Mouse (Mus musculus): ENCODE data around the gene Wdr91. TPM values are rescaled to one million over a fixed set of nuclear protein-coding genes. Genes with fewer than 3 reads are reported as not detected.

The Wdr91 gene
- polyA plus RNA-seq, 1 experiment from 2014 or later = 15.0 TPM

DNA sequence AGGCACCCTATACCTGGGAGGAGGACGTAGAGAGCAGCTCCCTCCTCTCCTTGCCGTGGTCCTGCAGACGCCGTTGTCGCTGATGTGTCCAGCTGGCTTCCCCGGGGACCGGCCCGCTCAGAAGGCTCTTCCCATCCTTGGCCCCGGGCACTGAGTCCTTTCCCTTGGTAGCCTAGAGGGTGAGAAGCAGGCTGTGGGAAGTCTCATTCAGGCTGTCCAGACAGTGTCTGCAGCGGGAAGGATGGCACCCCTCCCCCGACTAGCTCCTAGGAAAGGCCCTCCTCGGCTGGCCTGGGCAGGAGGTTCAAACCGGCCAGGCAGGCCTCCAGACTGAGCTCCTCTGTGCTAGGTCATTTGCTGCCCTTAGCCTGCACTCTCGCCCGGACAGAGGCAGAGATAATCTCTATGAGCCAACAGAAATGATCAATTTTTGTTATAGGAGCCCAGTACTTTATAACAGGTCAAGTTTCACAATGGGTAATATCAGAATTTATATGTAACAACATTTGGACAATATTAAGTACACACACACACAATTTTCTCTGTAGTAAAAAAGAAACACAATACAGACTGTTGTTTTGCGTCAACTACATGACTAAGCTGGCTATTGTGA, 14.4 kb downstream of the Wdr91 start:
- ATAC-seq (ENCODE audit: low FRiP score) = no peak
- H3K4me3 ChIP-seq (replicated peaks; ENCODE audit: low read length) = no peak overlapping the region
- H3K9me3 ChIP-seq (ENCODE audit: control insufficient read depth, low read length) = no peaks in the 10 kb centered on the region
- H3K4me1 ChIP-seq (replicated peaks; ENCODE audit: control insufficient read depth, insufficient read depth, low read length) = no peaks in the 10 kb centered on the region
- H3K9ac ChIP-seq = no peak overlapping the region
- H3K36me3 ChIP-seq (replicated peaks; ENCODE audit: control insufficient read depth, insufficient read depth) = peaks cover 68% of the 10 kb centered on the region
- no peak overlapping the region for H3K27ac ChIP-seq
- DNase-seq (ENCODE audit: low spot score) = no peak
- no peak overlapping the region for H3K4me2 ChIP-seq (replicated peaks)
- 60% methylated on average over 16 of the region's 16 CpGs for WGBS
- H3K27me3 ChIP-seq (ENCODE audit: control insufficient read depth, insufficient read depth, low read length) = no peaks in the 10 kb centered on the region

DNA sequence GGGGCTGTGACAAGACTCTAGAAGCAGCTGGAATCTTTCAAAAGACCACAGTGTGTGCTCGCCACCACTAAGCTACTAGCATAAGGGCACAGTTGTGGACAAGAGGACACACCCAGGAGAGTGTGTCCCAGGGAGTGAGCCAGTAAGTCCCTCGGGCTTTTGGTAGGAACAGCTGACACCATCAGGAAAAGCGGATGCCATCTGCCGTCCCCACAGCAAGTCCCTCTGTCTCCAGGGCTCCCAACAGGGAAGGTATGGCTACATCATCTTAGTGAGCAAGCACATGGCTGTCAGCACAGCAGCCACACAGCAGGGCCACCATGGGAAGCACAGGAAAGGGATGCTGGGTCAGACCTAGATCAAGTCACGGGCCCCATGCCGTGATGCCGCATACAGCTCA, 15.1 kb downstream of the Wdr91 start:
- Histone ChIP-seq H3K36me3 (replicated peaks; ENCODE audit: control insufficient read depth, insufficient read depth) (peaks cover 73% of the 10 kb centered on the region), H3K9me3 (ENCODE audit: control insufficient read depth, low read length) (no peaks in the 10 kb centered on the region), H3K4me2 (replicated peaks) (no peak overlapping the region), H3K9ac (no peak overlapping the region), H3K27me3 (ENCODE audit: control insufficient read depth, insufficient read depth, low read length) (no peaks in the 10 kb centered on the region), H3K4me1 (replicated peaks; ENCODE audit: control insufficient read depth, insufficient read depth, low read length) (no peaks in the 10 kb centered on the region), H3K4me3 (replicated peaks; ENCODE audit: low read length) (no peak overlapping the region), H3K27ac (no peak overlapping the region)
- WGBS = 79% methylated on average over 7 of the region's 7 CpGs
- DNase-seq (ENCODE audit: low spot score) = no peak
- ATAC-seq (ENCODE audit: low FRiP score) = no peak

DNA sequence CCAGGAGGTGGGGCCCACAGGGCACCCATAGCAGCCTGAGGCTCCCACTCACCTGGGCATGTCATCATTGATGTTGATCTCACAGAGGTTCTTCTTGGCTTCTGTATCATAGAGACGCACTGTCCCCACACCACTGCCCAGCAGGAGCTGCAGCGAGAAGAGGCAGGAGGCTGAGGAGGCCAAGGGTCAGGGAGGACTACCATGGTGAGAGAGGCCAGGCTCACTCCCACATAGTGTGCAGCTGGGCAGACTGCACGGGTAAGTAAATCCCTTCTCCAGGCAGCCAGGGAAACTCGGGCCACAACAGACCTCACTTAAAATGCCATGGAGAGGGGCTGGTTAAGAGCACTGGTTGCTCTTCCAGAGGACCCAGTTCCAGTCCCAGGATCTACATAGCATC, 21.5 kb downstream of the Wdr91 start:
- no peak overlapping the region for H3K27ac ChIP-seq
- no peak for ATAC-seq (ENCODE audit: low FRiP score)
- H3K4me3 ChIP-seq (replicated peaks; ENCODE audit: low read length) = no peak overlapping the region
- DNase-seq (ENCODE audit: low spot score) = no peak
- WGBS = 43% methylated on average over 4 of the region's 4 CpGs
- no peak overlapping the region for H3K9ac ChIP-seq
- H3K4me2 ChIP-seq (replicated peaks) = no peak overlapping the region
- H3K27me3 ChIP-seq (ENCODE audit: control insufficient read depth, insufficient read depth, low read length) = no peaks in the 10 kb centered on the region
- peaks cover 11% of the 10 kb centered on the region; the same call in 1 of the 2 replicates for H3K4me1 ChIP-seq (replicated peaks; ENCODE audit: control insufficient read depth, insufficient read depth, low read length)
- peaks cover 79% of the 10 kb centered on the region for H3K36me3 ChIP-seq (replicated peaks; ENCODE audit: control insufficient read depth, insufficient read depth)
- no peaks in the 10 kb centered on the region for H3K9me3 ChIP-seq (ENCODE audit: control insufficient read depth, low read length)

DNA sequence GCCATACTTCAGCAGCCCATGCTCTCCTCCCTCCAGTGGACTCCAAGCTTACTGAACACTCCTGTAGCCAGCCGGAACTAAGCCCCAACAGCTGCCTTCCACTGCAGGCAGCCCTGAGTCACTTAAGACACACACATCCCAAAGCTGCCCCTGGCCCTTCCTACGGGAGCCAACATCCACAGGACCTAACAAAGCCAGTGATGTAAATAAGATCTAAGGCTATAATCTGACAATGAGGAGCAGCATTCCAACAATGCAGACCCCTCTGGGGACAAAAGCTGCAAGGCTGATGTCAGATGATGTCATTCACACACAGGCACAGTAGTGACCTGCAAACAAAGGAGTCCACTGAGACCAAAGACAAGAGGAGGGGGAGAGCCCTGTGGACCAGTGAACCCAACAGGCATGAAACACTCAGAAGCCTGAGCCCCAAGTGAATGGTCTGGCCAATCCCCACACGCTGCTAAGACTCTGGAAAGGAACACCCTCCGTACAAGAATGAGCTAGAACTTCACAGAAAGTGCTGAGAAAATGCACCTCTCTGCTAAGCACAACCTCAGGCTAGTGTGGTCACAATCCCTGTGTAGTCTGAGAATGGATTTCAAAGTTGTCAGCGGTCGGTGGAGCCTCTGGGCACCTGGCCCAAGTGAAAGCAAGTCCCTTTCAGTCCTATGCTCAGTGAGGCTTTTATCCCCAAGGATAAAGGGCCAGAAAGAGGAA, 23.4 kb downstream of the Wdr91 start:
- Histone ChIP-seq H3K4me3 (replicated peaks; ENCODE audit: low read length) (no peak overlapping the region), H3K9ac (no peak overlapping the region; the same call in 1 of the 2 replicates), H3K4me2 (replicated peaks) (no peak overlapping the region), H3K4me1 (replicated peaks; ENCODE audit: control insufficient read depth, insufficient read depth, low read length) (peaks cover 11% of the 10 kb centered on the region; the same call in 1 of the 2 replicates), H3K27ac (no peak overlapping the region), H3K27me3 (ENCODE audit: control insufficient read depth, insufficient read depth, low read length) (no peaks in the 10 kb centered on the region), H3K36me3 (replicated peaks; ENCODE audit: control insufficient read depth, insufficient read depth) (peaks cover 76% of the 10 kb centered on the region), H3K9me3 (ENCODE audit: control insufficient read depth, low read length) (no peaks in the 10 kb centered on the region)
- 18% methylated on average over 6 of the region's 6 CpGs for WGBS
- DNase-seq (ENCODE audit: low spot score) (no peak), ATAC-seq (ENCODE audit: low FRiP score) (peak; percentile 58)

DNA sequence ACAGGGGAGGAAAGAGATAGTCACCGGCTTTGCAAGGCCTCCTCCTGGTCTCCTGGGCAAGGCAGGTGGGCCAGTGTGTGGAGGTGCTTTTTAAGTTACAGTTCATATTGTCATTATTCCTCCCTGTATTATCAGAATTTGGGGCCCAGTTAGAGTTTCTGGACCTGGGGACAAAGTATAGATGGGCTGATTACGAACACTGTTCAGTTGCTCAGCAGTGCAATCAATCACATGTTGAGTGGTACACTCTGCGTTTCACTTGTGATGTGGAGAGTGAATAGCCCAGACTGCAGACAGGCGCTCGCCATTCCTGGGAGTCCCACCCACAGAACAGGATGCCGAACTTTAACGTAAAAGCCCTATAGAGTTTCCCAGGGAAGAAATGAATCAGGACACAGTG, 26.0 kb downstream of the Wdr91 start:
- Histone ChIP-seq H3K4me1 (replicated peaks; ENCODE audit: control insufficient read depth, insufficient read depth, low read length) (peaks cover 11% of the 10 kb centered on the region; the same call in 1 of the 2 replicates), H3K9me3 (ENCODE audit: control insufficient read depth, low read length) (no peaks in the 10 kb centered on the region), H3K4me2 (replicated peaks) (no peak overlapping the region), H3K9ac (no peak overlapping the region), H3K4me3 (replicated peaks; ENCODE audit: low read length) (no peak overlapping the region), H3K27me3 (ENCODE audit: control insufficient read depth, insufficient read depth, low read length) (no peaks in the 10 kb centered on the region), H3K27ac (no peak overlapping the region), H3K36me3 (replicated peaks; ENCODE audit: control insufficient read depth, insufficient read depth) (peaks cover 69% of the 10 kb centered on the region)
- DNase-seq (ENCODE audit: low spot score) (no peak), ATAC-seq (ENCODE audit: low FRiP score) (no peak)
- WGBS = 84% methylated on average over 7 of the region's 7 CpGs

DNA sequence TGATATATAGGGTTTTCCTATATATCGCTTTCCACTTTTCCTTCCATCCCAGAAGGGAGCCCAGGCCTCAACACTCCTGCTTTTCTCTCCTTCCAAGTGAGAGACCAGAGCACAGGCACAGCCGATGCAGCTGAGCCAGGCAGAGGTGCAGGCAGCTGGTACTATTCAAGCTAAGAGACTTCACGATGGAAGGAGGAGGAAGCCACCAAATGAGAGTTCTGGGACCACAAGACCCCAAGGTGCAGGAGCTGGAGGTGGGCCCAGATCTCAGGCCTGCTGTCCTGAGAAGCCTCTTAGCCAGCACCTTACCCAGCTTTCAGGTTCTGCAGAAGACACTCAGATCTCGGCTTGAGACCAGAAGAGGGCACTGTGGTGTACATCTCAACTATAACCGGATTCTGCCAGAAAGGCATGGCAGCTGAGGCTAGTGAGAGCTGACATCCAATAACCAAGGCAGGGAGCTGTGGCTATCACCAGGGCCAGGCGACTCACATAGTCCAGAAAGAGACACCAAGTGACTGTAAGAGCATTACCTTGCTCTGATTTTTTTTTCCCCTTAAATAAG, 30.7 kb downstream of the Wdr91 start:
- WGBS = 47% methylated on average over 6 of the region's 6 CpGs
- Histone ChIP-seq H3K9me3 (ENCODE audit: control insufficient read depth, low read length) (no peaks in the 10 kb centered on the region), H3K27me3 (ENCODE audit: control insufficient read depth, insufficient read depth, low read length) (no peaks in the 10 kb centered on the region), H3K4me2 (replicated peaks) (no peak overlapping the region), H3K27ac (no peak overlapping the region), H3K4me1 (replicated peaks; ENCODE audit: control insufficient read depth, insufficient read depth, low read length) (peaks cover 13% of the 10 kb centered on the region), H3K4me3 (replicated peaks; ENCODE audit: low read length) (no peak overlapping the region), H3K9ac (no peak overlapping the region), H3K36me3 (replicated peaks; ENCODE audit: control insufficient read depth, insufficient read depth) (peaks cover 37% of the 10 kb centered on the region; the same call in 1 of the 2 replicates)
- DNase-seq (ENCODE audit: low spot score) (peak; percentile 51), ATAC-seq (ENCODE audit: low FRiP score) (no peak)

DNA sequence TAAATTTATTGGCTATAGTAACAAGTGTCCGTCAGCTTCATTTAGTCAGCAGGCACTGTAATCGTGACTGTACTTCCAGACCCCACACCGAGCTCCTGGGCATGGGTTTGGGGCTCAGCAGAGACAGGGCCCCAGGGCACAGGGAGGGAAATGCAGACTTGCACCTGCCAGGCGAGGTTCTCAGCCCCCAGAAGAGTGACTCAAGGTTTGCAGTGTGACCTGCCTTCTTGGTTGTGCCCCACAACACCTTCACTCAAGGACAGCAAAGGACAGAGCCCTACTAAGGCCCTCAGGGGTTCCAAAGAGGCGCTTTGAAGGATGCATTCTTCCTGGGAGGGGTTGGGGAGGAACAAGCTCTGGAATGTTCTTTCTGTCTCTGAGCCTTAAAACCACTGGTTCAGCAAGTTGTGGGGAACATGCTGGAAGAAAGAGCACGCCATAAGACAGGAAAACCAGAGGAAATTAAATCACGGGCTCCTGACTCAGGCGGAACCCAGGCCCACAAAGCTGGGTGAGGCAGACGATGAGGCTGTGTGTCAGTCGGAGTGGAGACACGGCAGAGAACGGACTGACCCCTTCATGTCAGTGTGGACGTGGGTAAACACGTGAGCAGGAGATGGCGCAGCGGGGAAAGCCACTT, 31.5 kb downstream of the Wdr91 start:
- ATAC-seq (ENCODE audit: low FRiP score) (no peak), DNase-seq (ENCODE audit: low spot score) (no peak)
- Histone ChIP-seq H3K9me3 (ENCODE audit: control insufficient read depth, low read length) (no peaks in the 10 kb centered on the region), H3K27ac (no peak overlapping the region), H3K27me3 (ENCODE audit: control insufficient read depth, insufficient read depth, low read length) (no peaks in the 10 kb centered on the region), H3K9ac (no peak overlapping the region), H3K36me3 (replicated peaks; ENCODE audit: control insufficient read depth, insufficient read depth) (peaks cover 32% of the 10 kb centered on the region; the same call in 1 of the 2 replicates), H3K4me3 (replicated peaks; ENCODE audit: low read length) (no peak overlapping the region), H3K4me2 (replicated peaks) (no peak overlapping the region), H3K4me1 (replicated peaks; ENCODE audit: control insufficient read depth, insufficient read depth, low read length) (peaks cover 13% of the 10 kb centered on the region)
- 91% methylated on average over 16 of the region's 16 CpGs for WGBS

- Histone ChIP-seq H3K27me3 (ENCODE audit: control insufficient read depth, insufficient read depth, low read length) (no peaks in the 10 kb centered on the region), H3K27ac (peak within 1 kb of the TSS; percentile 90), H3K4me3 (replicated peaks; ENCODE audit: low read length) (peak within 1 kb of the TSS; percentile 56), H3K36me3 (replicated peaks; ENCODE audit: control insufficient read depth, insufficient read depth) (peaks cover 23% of the 10 kb centered on the region; the same call in 1 of the 2 replicates), H3K9me3 (ENCODE audit: control insufficient read depth, low read length) (no peaks in the 10 kb centered on the region), H3K9ac (peak within 1 kb of the TSS; percentile 77), H3K4me2 (replicated peaks) (peak within 1 kb of the TSS; percentile 79), H3K4me1 (replicated peaks; ENCODE audit: control insufficient read depth, insufficient read depth, low read length) (peaks cover 13% of the 10 kb centered on the region)
- WGBS = under 1% methylated on average over 56 of the region's 56 CpGs
- ATAC-seq (ENCODE audit: low FRiP score) (peak; percentile 93), DNase-seq (ENCODE audit: low spot score) (peak; percentile 94)
Measured at GRCm38 (mm10) chr6:34877509-34878321, 33.0 kb downstream of the Wdr91 start, which contains the start of gene Cyren. Cyren (minus strand) TSS chr6:34878060.
